Mouse (Mus musculus): ENCODE data around the gene Mipol1. TPM values are rescaled to one million over a fixed set of nuclear protein-coding genes. Genes with fewer than 3 reads are reported as not detected.

Mipol1 gene
- polyA plus RNA-seq, 1 experiment: 0.08 TPM

- no peak for TF ChIP-seq GATA1 (IDR thresholded peaks at IDR 0.05; ENCODE audit: low read length)
- TF ChIP-seq TAL1 (IDR thresholded peaks at IDR 0.05; ENCODE audit: low read length): no peak
- Histone ChIP-seq H3K36me3 (ENCODE audit: control insufficient read depth) (no peaks in the 10 kb centered on the region), H3K4me3 (replicated peaks) (peak overlapping the region; percentile 10), H3K27me3 (ENCODE audit: control insufficient read depth) (peaks cover 100% of the 10 kb centered on the region), H3K4me1 (ENCODE audit: control insufficient read depth) (no peaks in the 10 kb centered on the region), H3K9me3 (ENCODE audit: control insufficient read depth, low read length) (peaks cover 4% of the 10 kb centered on the region; the same call in 1 of the 2 replicates)
Measured at GRCm38 (mm10) chr12:57538588-57539550, 308.6 kb downstream of the Mipol1 start.

GRCm38 (mm10) chr12:57539551-57539985 is 309.3 kb downstream of the Mipol1 start:
- peaks cover 4% of the 10 kb centered on the region; the same call in 1 of the 2 replicates for H3K9me3 ChIP-seq (ENCODE audit: control insufficient read depth, low read length)
- H3K4me3 ChIP-seq (replicated peaks): no peak overlapping the region
- no peaks in the 10 kb centered on the region for H3K36me3 ChIP-seq (ENCODE audit: control insufficient read depth)
- TF ChIP-seq GATA1 (IDR thresholded peaks at IDR 0.05; ENCODE audit: low read length): no peak
- peaks cover 100% of the 10 kb centered on the region for H3K27me3 ChIP-seq (ENCODE audit: control insufficient read depth)
- H3K4me1 ChIP-seq (ENCODE audit: control insufficient read depth): no peaks in the 10 kb centered on the region

- TF ChIP-seq TAL1 (IDR thresholded peaks at IDR 0.05; ENCODE audit: low read length) (no peak), GATA1 (IDR thresholded peaks at IDR 0.05; ENCODE audit: low read length) (no peak)
- Histone ChIP-seq H3K4me3 (replicated peaks) (no peak overlapping the region), H3K27me3 (ENCODE audit: control insufficient read depth) (peaks cover 100% of the 10 kb centered on the region), H3K4me1 (ENCODE audit: control insufficient read depth) (no peaks in the 10 kb centered on the region), H3K36me3 (ENCODE audit: control insufficient read depth) (no peaks in the 10 kb centered on the region), H3K9me3 (ENCODE audit: control insufficient read depth, low read length) (peaks cover 4% of the 10 kb centered on the region; the same call in 1 of the 2 replicates)
Measured at GRCm38 (mm10) chr12:57541118-57541517, 310.9 kb downstream of the Mipol1 start.

- no peak overlapping the region for H3K4me3 ChIP-seq (replicated peaks)
- peaks cover 4% of the 10 kb centered on the region; the same call in 1 of the 2 replicates for H3K9me3 ChIP-seq (ENCODE audit: control insufficient read depth, low read length)
- TF ChIP-seq GATA1 (IDR thresholded peaks at IDR 0.05; ENCODE audit: low read length) (no peak), TAL1 (IDR thresholded peaks at IDR 0.05; ENCODE audit: low read length) (no peak)
- H3K4me1 ChIP-seq (ENCODE audit: control insufficient read depth): no peaks in the 10 kb centered on the region; the same call in 1 of the 2 replicates
- H3K36me3 ChIP-seq (ENCODE audit: control insufficient read depth): no peaks in the 10 kb centered on the region
- H3K27me3 ChIP-seq (ENCODE audit: control insufficient read depth): peaks cover 100% of the 10 kb centered on the region
Measured at GRCm38 (mm10) chr12:57541931-57542745, 311.9 kb downstream of the Mipol1 start.

- no peaks in the 10 kb centered on the region for H3K36me3 ChIP-seq (ENCODE audit: control insufficient read depth)
- no peaks in the 10 kb centered on the region; the same call in 1 of the 2 replicates for H3K4me1 ChIP-seq (ENCODE audit: control insufficient read depth)
- no peak overlapping the region for H3K4me3 ChIP-seq (replicated peaks)
- peaks cover 4% of the 10 kb centered on the region; the same call in 1 of the 2 replicates for H3K9me3 ChIP-seq (ENCODE audit: control insufficient read depth, low read length)
- peaks cover 100% of the 10 kb centered on the region for H3K27me3 ChIP-seq (ENCODE audit: control insufficient read depth)
- no peak for TF ChIP-seq TAL1 (IDR thresholded peaks at IDR 0.05; ENCODE audit: low read length)
- TF ChIP-seq GATA1 (IDR thresholded peaks at IDR 0.05; ENCODE audit: low read length): no peak
Measured at GRCm38 (mm10) chr12:57542746-57543626, 312.8 kb downstream of the Mipol1 start.

- Histone ChIP-seq H3K27me3 (ENCODE audit: control insufficient read depth) (peaks cover 100% of the 10 kb centered on the region), H3K4me1 (ENCODE audit: control insufficient read depth) (no peaks in the 10 kb centered on the region; the same call in 1 of the 2 replicates), H3K4me3 (replicated peaks) (no peak overlapping the region), H3K9me3 (ENCODE audit: control insufficient read depth, low read length) (peaks cover 4% of the 10 kb centered on the region; the same call in 1 of the 2 replicates), H3K36me3 (ENCODE audit: control insufficient read depth) (no peaks in the 10 kb centered on the region)
- no peak for TF ChIP-seq TAL1 (IDR thresholded peaks at IDR 0.05; ENCODE audit: low read length)
- TF ChIP-seq GATA1 (IDR thresholded peaks at IDR 0.05; ENCODE audit: low read length): no peak
Measured at GRCm38 (mm10) chr12:57543627-57543991, 313.4 kb downstream of the Mipol1 start.

- H3K36me3 ChIP-seq (ENCODE audit: control insufficient read depth): no peaks in the 10 kb centered on the region
- TF ChIP-seq GATA1 (IDR thresholded peaks at IDR 0.05; ENCODE audit: low read length) (no peak), TAL1 (IDR thresholded peaks at IDR 0.05; ENCODE audit: low read length) (no peak)
- H3K4me1 ChIP-seq (ENCODE audit: control insufficient read depth): no peaks in the 10 kb centered on the region; the same call in 1 of the 2 replicates
- H3K4me3 ChIP-seq (replicated peaks): peak overlapping the region; percentile 52
- peaks cover 2% of the 10 kb centered on the region; the same call in 1 of the 2 replicates for H3K9me3 ChIP-seq (ENCODE audit: control insufficient read depth, low read length)
- peaks cover 100% of the 10 kb centered on the region for H3K27me3 ChIP-seq (ENCODE audit: control insufficient read depth)
Measured at GRCm38 (mm10) chr12:57544641-57545370, 314.6 kb downstream of the Mipol1 start.
